Mouse (Mus musculus) hindbrain, embryonic 15.5 days (tissue): ENCODE results near the gene Pop5. TPM values are rescaled to one million over a fixed set of nuclear protein-coding genes. Genes with fewer than 3 reads are reported as not detected.
A peak's percentile ranks its signal among the peaks of the same experiment; 100 is the strongest.

Experiments
- ATAC-seq: fragments of 200-750 bp; cut with Nextera tagmentation; 2 replicates; pipeline ENCODE4 v1.8.0; 2017; ENCODE audit warnings: low read depth, moderate number of reproducible peaks, moderate TSS enrichment; ENCODE audit not compliant: low FRiP score
- H3K27ac ChIP-seq: fragments of 300-500 bp; sonication (generic); replicated peaks from 2 replicates; pipeline ENCODE4 v1.5.1; 2015; ENCODE audit warnings: mild to moderate bottlenecking, inconsistent platforms
- H3K27me3 ChIP-seq: fragments of 300-500 bp; sonication (generic); 2 replicates; pipeline ENCODE4 v1.6.1; 2015; ENCODE audit warnings: control low read depth, inconsistent platforms
- H3K36me3 ChIP-seq: fragments of 300-500 bp; sonication (generic); 2 replicates; pipeline ENCODE4 v1.6.1; 2015; ENCODE audit warnings: control low read depth, inconsistent platforms
- H3K4me1 ChIP-seq: fragments of 300-500 bp; sonication (generic); replicated peaks from 2 replicates; pipeline ENCODE4 v1.6.1; 2015; ENCODE audit warnings: control low read depth, inconsistent platforms
- H3K4me2 ChIP-seq: fragments of 300-500 bp; sonication (generic); 2 replicates; pipeline ENCODE4 v1.6.1; 2015; ENCODE audit warnings: moderate library complexity, mild to moderate bottlenecking, inconsistent platforms
- H3K4me3 ChIP-seq: fragments of 300-500 bp; sonication (generic); 2 replicates; pipeline ENCODE4 v1.5.1; 2015; ENCODE audit warnings: mild to moderate bottlenecking, inconsistent platforms
- H3K9ac ChIP-seq: fragments of 300-500 bp; sonication (generic); 2 replicates; pipeline ENCODE4 v1.6.1; 2015; ENCODE audit warnings: inconsistent platforms
- H3K9me3 ChIP-seq: fragments of 300-500 bp; sonication (generic); 2 replicates; pipeline ENCODE4 v1.6.1; 2016; ENCODE audit warnings: control low read depth, inconsistent platforms
- WGBS: fragments of 180-500 bp; shearing (Covaris S2); methylation state at CpG from one replicate; pipeline ENCODE4 v1.1.7; 2015; 5-methylcytosine and 5-hydroxymethylcytosine counted together
- polyA plus RNA-seq: library from polyadenylated mRNA; unstranded; fragments of >200 nt; fragmentation: Nextera tagmentation; extraction: Ambion mirVana; gene quantifications from 2 replicates; pipeline ENCODE4 v1.2.1, GENCODE M21; 2015

Gene Pop5
- polyA plus RNA-seq, 1 experiment from 2014 or later: 102 TPM

DNA sequence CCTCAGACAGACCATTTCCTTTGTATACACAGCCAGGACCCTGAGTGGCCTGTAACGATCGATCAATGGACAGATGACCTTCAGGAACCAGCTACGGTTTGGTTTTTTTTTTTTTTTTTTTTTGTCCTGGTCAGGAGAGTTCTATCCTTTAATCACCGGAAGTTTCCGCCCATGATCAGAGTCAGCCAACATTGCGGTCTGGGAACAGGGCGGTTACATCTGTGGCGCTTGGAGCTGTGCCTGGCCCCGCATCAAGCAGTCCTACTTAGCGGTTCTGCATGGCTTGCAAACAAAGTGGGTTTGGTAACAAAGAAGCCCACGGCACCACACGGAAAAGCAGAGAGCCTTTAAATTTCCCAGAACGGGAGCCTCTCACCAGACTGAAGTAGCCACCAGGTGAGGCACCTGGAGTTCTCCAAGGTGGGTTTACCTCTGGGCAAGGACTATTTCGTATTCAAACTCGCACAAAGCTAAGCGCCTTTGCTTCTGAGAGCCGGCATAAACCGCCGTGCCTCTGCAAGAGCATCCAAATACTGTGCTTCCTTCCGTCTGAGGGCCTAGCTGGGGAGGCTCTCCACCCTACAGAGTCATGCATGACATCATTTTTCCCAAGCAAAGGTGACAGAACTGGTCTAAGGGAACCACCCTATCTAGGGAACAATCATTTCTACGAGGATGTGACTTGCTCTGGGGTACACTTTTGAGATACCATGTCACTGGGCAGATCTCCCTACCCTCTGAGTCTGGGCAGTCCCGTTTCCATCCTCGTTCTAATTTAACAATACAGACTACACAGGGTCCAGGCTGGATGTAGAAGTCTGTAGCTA is 31.7 kb upstream of the Pop5 start:
- peaks cover 22% of the 10 kb centered on the region for H3K4me1 ChIP-seq
- no peaks in the 10 kb centered on the region for H3K36me3 ChIP-seq
- H3K27ac ChIP-seq: peak overlapping the region; percentile 68
- 11% methylated on average over 23 of the region's 23 CpGs for WGBS
- peak overlapping the region; percentile 62 for H3K4me2 ChIP-seq
- peak; percentile 54; the same call in 1 of the 2 replicates for ATAC-seq
- no peaks in the 10 kb centered on the region for H3K9me3 ChIP-seq
- 0 out of 2 replicates have a peak overlapping the region, but pooled peaks have one; percentile 3 for H3K9ac ChIP-seq
- 0 out of 2 replicates have a peak, but pooled peaks cover 2% of the 10 kb centered on the region for H3K27me3 ChIP-seq
- H3K4me3 ChIP-seq: peak overlapping the region; percentile 31

DNA sequence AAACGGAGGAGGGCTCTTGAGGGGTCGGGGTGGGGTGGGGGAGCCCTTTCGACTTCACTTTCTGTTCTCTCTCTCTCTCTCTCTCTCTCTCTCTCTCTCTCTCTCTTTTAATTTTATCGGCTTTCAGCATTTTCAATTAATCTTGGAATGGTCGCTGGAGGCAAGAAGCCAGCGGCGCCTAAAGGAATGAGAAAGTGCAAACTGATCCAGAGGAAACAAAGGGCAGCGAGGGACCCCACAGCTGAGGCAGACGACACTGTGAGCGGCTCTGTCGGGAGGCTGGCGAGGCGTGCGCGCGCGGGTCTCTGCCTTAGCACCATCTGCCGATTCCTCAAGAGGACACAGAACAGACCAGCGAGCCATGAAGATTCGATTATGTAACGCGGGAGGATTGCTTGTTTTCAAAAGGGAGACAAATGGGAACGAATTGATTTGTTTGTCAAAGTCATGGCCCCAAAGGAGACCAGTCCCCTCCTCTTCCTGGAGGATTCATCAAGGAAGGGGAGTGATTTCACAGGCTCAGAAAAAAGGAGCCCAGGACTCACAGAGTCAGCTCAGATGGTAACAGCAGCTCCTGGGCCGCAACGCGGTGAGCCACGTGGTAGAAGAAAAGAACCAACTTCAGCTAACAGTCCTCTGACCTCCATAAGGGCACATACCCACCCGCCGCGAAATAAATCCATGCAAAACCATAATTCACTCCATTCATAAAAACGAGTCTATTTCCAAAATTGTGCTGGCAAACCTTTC is 30.9 kb upstream of the Pop5 start:
- Histone ChIP-seq H3K36me3 (no peaks in the 10 kb centered on the region), H3K9me3 (no peaks in the 10 kb centered on the region), H3K9ac (peak overlapping the region; percentile 33; the same call in 1 of the 2 replicates), H3K4me2 (peak overlapping the region; percentile 62), H3K27me3 (0 out of 2 replicates have a peak, but pooled peaks cover 2% of the 10 kb centered on the region), H3K4me3 (peak overlapping the region; percentile 31), H3K27ac (peak overlapping the region; percentile 68), H3K4me1 (peaks cover 22% of the 10 kb centered on the region)
- peak; percentile 75; the same call in 1 of the 2 replicates for ATAC-seq
- WGBS: 1% methylated on average over 31 of the region's 31 CpGs

DNA sequence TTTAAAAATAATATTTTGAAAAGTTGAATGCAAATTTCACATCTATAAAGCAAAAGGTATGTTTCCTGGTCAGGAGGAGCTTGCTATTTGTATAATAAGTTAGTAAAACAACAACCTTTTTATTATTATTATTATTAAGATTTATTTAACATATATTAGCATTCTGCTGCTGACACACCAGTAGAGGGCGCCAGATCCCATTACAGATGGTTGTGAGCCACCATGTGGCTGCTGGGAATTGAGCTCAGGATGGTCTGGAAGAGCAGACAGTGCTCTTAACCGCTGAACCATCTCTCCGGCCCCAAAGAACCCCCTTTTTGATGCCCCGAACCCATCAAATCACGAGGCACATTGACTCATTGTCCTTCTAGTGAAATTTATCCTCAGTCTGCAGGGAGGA is 28.4 kb upstream of the Pop5 start:
- no peak for ATAC-seq
- Histone ChIP-seq H3K4me2 (no peak overlapping the region), H3K9ac (no peak overlapping the region), H3K27me3 (0 out of 2 replicates have a peak, but pooled peaks cover 2% of the 10 kb centered on the region), H3K4me3 (no peak overlapping the region), H3K4me1 (peaks cover 22% of the 10 kb centered on the region), H3K9me3 (no peaks in the 10 kb centered on the region), H3K27ac (no peak overlapping the region), H3K36me3 (no peaks in the 10 kb centered on the region)
- 57% methylated on average over 5 of the region's 5 CpGs for WGBS

DNA sequence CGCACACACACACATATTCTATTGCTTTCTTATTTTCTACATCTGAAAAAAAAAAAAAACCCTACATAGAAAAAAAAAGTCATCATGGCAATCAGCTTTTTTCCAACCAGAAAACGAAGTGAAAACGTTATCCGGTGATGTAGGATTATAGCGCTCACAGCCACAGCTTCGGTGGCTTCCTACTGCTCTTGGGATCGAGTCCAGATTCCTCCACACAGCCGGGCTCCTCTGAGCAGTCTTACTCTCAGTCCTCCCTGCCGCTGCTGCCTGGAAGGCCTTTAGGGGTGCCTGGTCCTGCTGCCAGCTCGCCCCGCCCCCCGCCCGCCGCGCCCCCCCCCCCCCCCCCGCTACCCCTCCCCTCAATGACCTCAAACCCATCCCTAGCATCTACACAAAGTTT is 27.7 kb upstream of the Pop5 start:
- WGBS: 13% methylated on average over 9 of the region's 16 CpGs

DNA sequence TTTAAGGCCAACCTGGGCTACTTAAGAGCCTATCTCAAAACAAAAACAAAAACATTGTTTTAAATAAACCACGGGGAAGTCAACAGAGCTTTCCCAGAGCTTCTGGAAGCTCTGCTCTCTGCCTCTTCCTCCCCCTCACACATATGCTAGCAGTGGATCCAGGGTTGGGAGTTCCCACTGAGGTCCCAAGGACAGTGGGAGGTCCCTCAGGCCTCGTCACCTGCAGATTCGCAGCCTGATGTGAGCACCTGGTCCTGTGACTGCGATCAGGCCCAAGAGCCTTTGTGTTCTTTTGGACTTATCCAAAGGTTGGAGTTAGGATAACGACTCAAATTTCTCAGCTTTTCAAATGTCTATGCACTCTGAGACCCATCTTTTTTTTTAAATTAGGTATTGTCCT is 27.0 kb upstream of the Pop5 start:
- Histone ChIP-seq H3K4me3 (no peak overlapping the region), H3K9me3 (no peaks in the 10 kb centered on the region), H3K27me3 (no peaks in the 10 kb centered on the region), H3K4me2 (no peak overlapping the region), H3K9ac (no peak overlapping the region), H3K4me1 (peaks cover 21% of the 10 kb centered on the region), H3K36me3 (no peaks in the 10 kb centered on the region), H3K27ac (no peak overlapping the region)
- no peak for ATAC-seq
- 67% methylated on average over 5 of the region's 5 CpGs for WGBS

More for the DNA sequence above, 27.7 kb upstream of the Pop5 start:
- H3K27me3 ChIP-seq: 0 out of 2 replicates have a peak, but pooled peaks cover under 1% of the 10 kb centered on the region
- H3K4me1 ChIP-seq: peaks cover 22% of the 10 kb centered on the region
- H3K4me2 ChIP-seq: no peak overlapping the region
- no peak overlapping the region for H3K27ac ChIP-seq
- ATAC-seq: no peak
- H3K36me3 ChIP-seq: no peaks in the 10 kb centered on the region
- H3K9me3 ChIP-seq: no peaks in the 10 kb centered on the region
- H3K4me3 ChIP-seq: no peak overlapping the region
- no peak overlapping the region for H3K9ac ChIP-seq

DNA sequence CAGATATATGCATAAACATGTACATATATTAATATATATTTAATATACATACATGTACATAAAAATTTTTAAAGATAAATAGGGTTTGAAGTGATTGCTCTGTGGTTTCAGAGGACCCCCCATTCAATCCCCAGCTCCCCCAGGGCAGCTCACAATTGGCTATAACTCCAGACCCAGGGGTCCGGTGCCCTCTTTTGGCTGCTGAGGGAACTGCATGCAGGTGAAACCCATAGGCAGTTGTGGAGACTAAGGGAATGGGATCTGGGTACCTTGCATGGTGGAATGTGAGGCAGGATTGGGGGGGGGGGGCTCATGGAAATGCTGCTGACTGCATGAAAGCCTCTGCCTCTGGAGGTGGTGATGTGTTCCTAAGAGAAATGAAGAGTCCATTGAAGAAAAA is 25.3 kb upstream of the Pop5 start:
- Histone ChIP-seq H3K27ac (no peak overlapping the region), H3K9me3 (no peaks in the 10 kb centered on the region), H3K4me3 (no peak overlapping the region), H3K4me1 (peaks cover 6% of the 10 kb centered on the region), H3K9ac (no peak overlapping the region), H3K36me3 (no peaks in the 10 kb centered on the region), H3K27me3 (no peaks in the 10 kb centered on the region), H3K4me2 (no peak overlapping the region)
- WGBS: 5% methylated on average over 1 of the region's 1 CpGs
- ATAC-seq: no peak

DNA sequence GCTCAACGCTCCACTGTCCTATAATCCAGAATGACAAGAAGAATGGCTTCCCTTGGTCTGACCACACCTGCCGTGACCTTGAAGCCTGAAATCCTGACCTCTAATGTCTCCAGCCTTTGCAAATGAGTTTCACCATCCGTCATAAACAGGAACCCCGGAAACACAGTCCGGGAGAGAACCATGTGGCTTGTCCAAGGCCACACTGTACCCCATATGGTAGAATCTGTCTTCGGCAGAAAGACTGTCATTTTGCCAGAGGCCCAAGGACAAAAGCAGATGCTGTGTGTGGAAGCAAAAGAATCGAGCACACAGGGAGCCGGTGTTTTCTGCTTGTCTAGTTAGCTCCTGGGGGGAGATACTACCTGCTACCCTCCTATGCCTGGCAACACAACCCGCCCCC is 23.2 kb upstream of the Pop5 start:
- Histone ChIP-seq H3K4me2 (no peak overlapping the region), H3K4me1 (peaks cover 8% of the 10 kb centered on the region), H3K9ac (no peak overlapping the region), H3K27ac (no peak overlapping the region), H3K9me3 (no peaks in the 10 kb centered on the region), H3K27me3 (no peaks in the 10 kb centered on the region), H3K36me3 (no peaks in the 10 kb centered on the region), H3K4me3 (no peak overlapping the region)
- WGBS: 63% methylated on average over 9 of the region's 9 CpGs
- ATAC-seq: no peak

DNA sequence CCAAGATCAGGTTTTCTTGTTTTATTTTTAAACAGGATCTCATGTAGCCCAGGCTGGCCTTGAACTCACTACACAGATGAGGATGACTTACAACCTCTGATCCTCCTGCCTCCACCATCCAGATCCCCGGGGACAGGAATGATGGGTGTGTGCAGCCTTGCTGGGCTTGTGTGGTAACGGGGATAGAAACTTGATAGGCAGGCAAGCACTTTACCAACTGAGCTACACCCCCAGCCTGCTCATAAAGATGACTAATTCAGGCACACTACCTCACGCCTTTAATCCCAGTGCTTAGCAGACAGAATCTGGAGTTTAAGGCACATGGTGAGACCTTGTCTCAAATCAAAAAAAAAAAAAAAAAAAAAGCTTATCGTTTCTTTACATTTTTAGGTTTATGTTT is 22.8 kb upstream of the Pop5 start:
- no peaks in the 10 kb centered on the region for H3K9me3 ChIP-seq
- H3K9ac ChIP-seq: no peak overlapping the region
- H3K27me3 ChIP-seq: no peaks in the 10 kb centered on the region
- WGBS: 58% methylated on average over 4 of the region's 4 CpGs
- no peak for ATAC-seq
- no peaks in the 10 kb centered on the region for H3K36me3 ChIP-seq
- H3K4me1 ChIP-seq: peaks cover 8% of the 10 kb centered on the region
- H3K4me3 ChIP-seq: no peak overlapping the region
- H3K4me2 ChIP-seq: no peak overlapping the region
- H3K27ac ChIP-seq: no peak overlapping the region

DNA sequence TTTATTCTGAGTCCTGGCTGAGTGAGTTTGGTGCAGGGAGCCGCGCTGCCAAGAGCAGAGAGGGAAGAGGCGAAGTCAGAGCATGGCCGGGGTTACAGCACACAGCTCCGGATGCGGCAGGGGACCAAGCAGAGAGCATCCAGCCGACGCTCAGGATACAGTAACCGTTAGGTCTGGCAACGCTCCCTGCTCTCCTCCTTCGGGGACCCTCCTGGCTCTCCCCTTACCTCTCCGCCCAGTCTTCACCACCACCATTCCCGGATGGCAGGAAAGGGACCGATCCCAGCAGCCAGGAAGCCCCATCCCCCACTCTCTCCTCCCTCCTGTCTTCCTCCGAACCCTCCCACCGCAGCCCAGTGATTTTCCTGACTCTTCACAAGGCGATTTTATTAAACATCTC is 20.8 kb upstream of the Pop5 start:
- under 1% methylated on average over 17 of the region's 17 CpGs for WGBS
- Histone ChIP-seq H3K36me3 (no peaks in the 10 kb centered on the region), H3K9ac (peak overlapping the region; percentile 66), H3K4me2 (peak overlapping the region; percentile 74), H3K4me3 (peak overlapping the region; percentile 50), H3K9me3 (no peaks in the 10 kb centered on the region), H3K27me3 (no peaks in the 10 kb centered on the region), H3K4me1 (peaks cover 8% of the 10 kb centered on the region), H3K27ac (peak overlapping the region; percentile 82)
- peak; percentile 81; the same call in 1 of the 2 replicates for ATAC-seq

DNA sequence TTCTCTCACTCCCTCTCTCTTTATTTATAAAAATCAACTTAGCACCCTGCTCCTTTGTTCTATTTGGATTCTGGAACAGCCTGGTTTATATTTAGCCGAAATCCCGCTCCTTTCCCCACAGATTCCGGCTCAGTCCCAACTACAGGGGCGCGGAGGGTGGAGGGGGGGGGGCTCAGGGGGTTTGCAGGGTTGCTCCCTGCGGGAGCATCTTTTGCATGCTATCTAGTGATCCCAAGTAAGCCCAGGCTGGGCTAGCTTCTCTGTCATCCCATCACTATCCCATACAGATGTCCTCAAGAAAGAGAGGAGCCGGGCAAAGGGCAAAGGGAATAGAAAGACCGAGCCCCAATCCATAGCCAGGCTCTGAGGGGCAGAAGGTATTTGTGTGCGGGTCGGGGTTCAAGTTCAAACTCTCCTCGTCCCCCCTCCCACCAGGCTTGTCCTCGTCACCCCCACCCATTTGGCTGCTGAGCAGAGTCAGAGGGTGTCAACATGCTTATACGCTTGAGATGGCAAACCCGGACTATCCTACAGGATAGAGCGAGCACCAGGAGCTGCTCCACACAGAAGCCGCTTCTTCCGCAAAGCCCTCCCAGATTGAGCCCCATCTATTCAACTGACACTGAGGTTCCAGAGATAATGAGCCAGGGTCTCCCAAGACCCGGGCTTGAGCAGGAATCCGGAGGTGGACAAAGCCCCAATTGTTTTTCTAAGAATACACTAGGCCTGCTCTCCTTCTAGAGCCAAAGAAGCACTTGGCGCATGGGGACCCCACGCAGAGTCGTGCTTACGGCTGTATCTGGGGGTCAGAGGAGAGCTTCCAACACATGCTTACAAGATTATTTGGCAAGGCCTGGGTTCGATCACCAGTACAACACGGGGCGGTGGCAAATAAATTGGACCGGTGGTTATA is 20.1 kb upstream of the Pop5 start:
- WGBS: 14% methylated on average over 27 of the region's 27 CpGs
- peak; percentile 62 for ATAC-seq
- no peaks in the 10 kb centered on the region for H3K27me3 ChIP-seq
- H3K27ac ChIP-seq: peak overlapping the region; percentile 82
- H3K4me3 ChIP-seq: peak overlapping the region; percentile 50
- H3K4me1 ChIP-seq: peaks cover 8% of the 10 kb centered on the region
- no peaks in the 10 kb centered on the region for H3K9me3 ChIP-seq
- peak overlapping the region; percentile 74 for H3K4me2 ChIP-seq
- H3K36me3 ChIP-seq: no peaks in the 10 kb centered on the region
- H3K9ac ChIP-seq: peak overlapping the region; percentile 66

DNA sequence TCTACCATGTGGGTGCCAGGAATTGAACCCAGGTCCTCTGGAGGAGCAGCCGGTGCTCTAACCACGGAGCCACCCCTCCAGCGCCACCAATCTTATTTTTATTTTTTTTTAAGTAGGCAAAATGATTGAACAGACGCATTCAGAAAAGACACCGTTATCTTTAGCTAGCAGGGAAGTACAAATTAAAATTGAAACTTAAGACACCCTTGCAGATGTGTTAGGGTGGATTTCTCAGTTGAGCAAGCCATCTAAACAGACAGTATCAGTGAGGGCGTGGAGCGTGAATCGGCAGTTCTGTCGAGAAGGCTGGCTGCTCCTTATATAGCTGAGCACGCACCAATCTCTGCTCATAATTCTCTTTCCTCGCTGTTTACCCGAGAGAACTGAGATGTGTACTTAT is 17.6 kb upstream of the Pop5 start:
- H3K9ac ChIP-seq: no peak overlapping the region
- H3K4me3 ChIP-seq: no peak overlapping the region
- H3K4me1 ChIP-seq: peaks cover 14% of the 10 kb centered on the region
- no peaks in the 10 kb centered on the region for H3K9me3 ChIP-seq
- 91% methylated on average over 12 of the region's 12 CpGs for WGBS
- H3K27me3 ChIP-seq: no peaks in the 10 kb centered on the region
- no peak overlapping the region for H3K4me2 ChIP-seq
- no peaks in the 10 kb centered on the region for H3K36me3 ChIP-seq
- H3K27ac ChIP-seq: no peak overlapping the region
- no peak for ATAC-seq
